Mouse (Mus musculus): ENCODE data around the gene Olfr1247. TPM values are rescaled to one million over a fixed set of nuclear protein-coding genes. Genes with fewer than 3 reads are reported as not detected.
"Not testable (repeated sequence)": the region's sequence is repeated elsewhere in the genome, so short reads cannot be mapped to it uniquely, and the experiment has no call there.

Gene Olfr1247
- not detected in 2 replicates for polyA plus RNA-seq (2015; fragmentation: Nextera tagmentation; extraction: Ambion mirVana)

DNA sequence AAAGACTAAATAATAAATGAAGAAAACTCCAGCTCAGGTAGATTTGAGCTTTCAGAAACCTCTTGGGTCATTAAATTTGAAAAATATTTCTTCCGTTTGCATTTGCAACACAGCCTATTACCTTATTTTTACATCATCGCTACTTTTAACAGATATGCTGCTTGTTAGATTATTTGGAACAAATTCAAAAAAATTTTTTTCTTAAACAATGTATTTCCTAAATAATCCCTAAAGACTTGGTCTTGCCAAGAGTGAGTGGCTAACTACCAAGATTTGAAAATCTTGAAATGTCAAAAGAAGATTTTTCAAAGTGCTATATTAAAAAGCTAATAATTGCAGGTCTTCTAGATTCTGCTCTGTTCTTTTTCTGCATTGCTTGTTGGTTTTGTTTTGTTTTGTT is at the start of gene Olfr1247:
Gene Olfr1247, minus strand, starts transcription at position 101 of the 400 bp plus-strand sequence.
- ATAC-seq (ENCODE audit: insufficient number of reproducible peaks, low FRiP score, low TSS enrichment, low read depth): no peak
- no peaks in the 10 kb centered on the region for H3K27me3 ChIP-seq
- H3K4me3 ChIP-seq: no peak within 1 kb of the TSS
- H3K9me3 ChIP-seq: no peaks in the 10 kb centered on the region
- no peak within 1 kb of the TSS for H3K9ac ChIP-seq
- H3K4me2 ChIP-seq: no peak within 1 kb of the TSS
- H3K4me1 ChIP-seq: no peaks in the 10 kb centered on the region
- no peak within 1 kb of the TSS for H3K27ac ChIP-seq
- WGBS: 84% methylated on average over 2 of the region's 2 CpGs
- no peaks in the 10 kb centered on the region for H3K36me3 ChIP-seq

DNA sequence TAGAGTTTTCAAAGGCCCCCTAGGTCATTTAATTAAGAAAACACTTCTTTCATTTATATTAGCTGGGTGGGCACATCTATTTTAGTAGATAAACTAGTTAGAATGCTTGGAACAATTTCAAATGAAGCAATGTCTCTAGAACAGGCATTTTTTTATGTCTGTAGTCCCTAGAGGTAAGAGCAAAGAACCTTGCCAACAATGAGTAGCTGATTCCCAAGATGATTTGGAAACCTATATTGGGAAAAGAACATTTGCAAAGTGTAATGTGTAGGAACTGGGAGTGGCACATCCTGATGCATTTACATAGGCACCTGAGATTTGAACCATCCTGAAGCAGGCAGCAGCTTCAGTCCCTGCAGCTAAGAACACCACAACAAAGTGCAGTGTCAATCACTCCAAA is 47.4 kb upstream of the Olfr1247 start, which contains the start of gene Olfr1250:
Gene Olfr1250, minus strand, starts transcription at position 101 of the 400 bp plus-strand sequence.
- no peak within 1 kb of the TSS for H3K4me2 ChIP-seq
- H3K9me3 ChIP-seq: no peaks in the 10 kb centered on the region
- H3K4me1 ChIP-seq: no peaks in the 10 kb centered on the region
- no peaks in the 10 kb centered on the region for H3K36me3 ChIP-seq
- no peak for ATAC-seq (ENCODE audit: insufficient number of reproducible peaks, low FRiP score, low TSS enrichment, low read depth)
- H3K9ac ChIP-seq: no peak within 1 kb of the TSS
- no peak within 1 kb of the TSS for H3K4me3 ChIP-seq
- no peaks in the 10 kb centered on the region for H3K27me3 ChIP-seq
- no peak within 1 kb of the TSS for H3K27ac ChIP-seq

DNA sequence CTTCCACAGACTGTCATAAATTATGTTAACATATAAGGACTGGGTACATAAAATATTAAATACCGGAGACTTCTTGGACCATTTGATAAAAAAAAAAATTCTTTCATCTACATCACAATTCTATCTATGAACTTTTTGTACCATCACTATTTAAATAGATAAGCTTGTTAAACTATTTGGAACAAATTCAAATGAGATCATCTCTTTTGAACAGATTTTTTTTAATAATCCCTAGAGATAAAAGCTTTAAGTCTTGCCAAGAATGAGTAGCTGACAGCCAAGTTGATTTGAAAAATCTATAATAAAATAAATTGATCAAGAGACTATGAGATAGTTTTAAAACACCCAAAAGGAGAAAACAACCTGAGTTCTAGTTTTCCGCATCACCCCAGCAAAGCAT is 21.0 kb upstream of the Olfr1247 start, which contains the start of gene Olfr1249:
Gene Olfr1249, minus strand, starts transcription at position 101 of the 400 bp plus-strand sequence.
- no peak within 1 kb of the TSS for H3K9ac ChIP-seq
- H3K4me1 ChIP-seq: no peaks in the 10 kb centered on the region
- no peak within 1 kb of the TSS for H3K27ac ChIP-seq
- no peaks in the 10 kb centered on the region for H3K9me3 ChIP-seq
- H3K36me3 ChIP-seq: no peaks in the 10 kb centered on the region
- no peak for ATAC-seq (ENCODE audit: insufficient number of reproducible peaks, low FRiP score, low TSS enrichment, low read depth)
- no peak within 1 kb of the TSS for H3K4me2 ChIP-seq
- no peaks in the 10 kb centered on the region for H3K27me3 ChIP-seq
- H3K4me3 ChIP-seq: no peak within 1 kb of the TSS
- WGBS: 86% methylated on average over 2 of the region's 2 CpGs

DNA sequence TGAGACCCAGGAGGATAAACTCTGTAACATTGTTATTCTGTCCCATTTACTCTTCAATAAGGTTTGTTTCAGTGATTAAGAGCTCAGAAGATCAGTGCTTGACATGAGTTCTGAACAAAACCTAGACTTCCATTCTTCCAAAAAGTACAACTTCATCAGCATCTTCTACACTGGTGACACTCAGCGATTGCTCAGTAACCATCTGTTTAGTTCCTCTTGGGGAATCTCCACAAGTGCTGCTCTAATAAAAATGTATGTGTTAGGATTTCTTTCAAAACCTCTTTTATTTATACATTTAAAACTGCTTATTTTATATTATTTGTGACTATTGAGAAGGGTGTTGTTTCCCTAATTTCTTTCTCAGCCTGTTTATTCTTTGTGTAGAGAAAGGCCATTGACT is 4.2 kb upstream of the Olfr1247 start, which contains the start of gene Olfr1248:
Gene Olfr1248, minus strand, starts transcription at position 101 of the 400 bp plus-strand sequence.
- 85% methylated on average over 1 of the region's 1 CpGs for WGBS
- ATAC-seq (ENCODE audit: insufficient number of reproducible peaks, low FRiP score, low TSS enrichment, low read depth); H3K4me2 ChIP-seq; H3K27ac ChIP-seq; H3K4me1 ChIP-seq; H3K36me3 ChIP-seq; H3K9ac ChIP-seq; H3K9me3 ChIP-seq; H3K27me3 ChIP-seq; H3K4me3 ChIP-seq: not testable (repeated sequence)

DNA sequence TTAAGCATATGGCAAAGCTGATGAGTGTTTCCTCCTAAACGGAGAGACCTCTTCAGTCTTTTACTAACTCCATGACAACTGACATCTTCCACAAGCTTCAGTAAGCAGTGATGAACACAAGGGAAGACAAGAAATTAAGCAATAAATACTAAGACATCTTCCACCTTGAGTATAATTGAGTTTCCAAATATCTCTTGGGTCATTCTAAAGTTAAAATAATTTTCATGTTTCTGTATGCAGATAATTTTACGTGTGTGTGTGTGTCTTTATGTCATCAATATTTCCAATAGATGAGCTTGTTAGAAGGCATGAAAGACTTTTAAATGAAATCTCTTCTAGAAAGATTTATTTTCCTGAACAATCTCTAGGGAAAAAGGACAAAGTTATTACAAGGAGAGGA is 20.9 kb downstream of the Olfr1247 start, which contains the start of gene Olfr1246:
Gene Olfr1246, minus strand, starts transcription at position 101 of the 400 bp plus-strand sequence.
- Histone ChIP-seq H3K27ac (no peak within 1 kb of the TSS), H3K9me3 (no peaks in the 10 kb centered on the region), H3K27me3 (no peaks in the 10 kb centered on the region), H3K36me3 (no peaks in the 10 kb centered on the region), H3K4me3 (no peak within 1 kb of the TSS), H3K9ac (no peak within 1 kb of the TSS), H3K4me1 (no peaks in the 10 kb centered on the region), H3K4me2 (no peak within 1 kb of the TSS)
- no peak for ATAC-seq (ENCODE audit: insufficient number of reproducible peaks, low FRiP score, low TSS enrichment, low read depth)
- 78% methylated on average over 2 of the region's 2 CpGs for WGBS

DNA sequence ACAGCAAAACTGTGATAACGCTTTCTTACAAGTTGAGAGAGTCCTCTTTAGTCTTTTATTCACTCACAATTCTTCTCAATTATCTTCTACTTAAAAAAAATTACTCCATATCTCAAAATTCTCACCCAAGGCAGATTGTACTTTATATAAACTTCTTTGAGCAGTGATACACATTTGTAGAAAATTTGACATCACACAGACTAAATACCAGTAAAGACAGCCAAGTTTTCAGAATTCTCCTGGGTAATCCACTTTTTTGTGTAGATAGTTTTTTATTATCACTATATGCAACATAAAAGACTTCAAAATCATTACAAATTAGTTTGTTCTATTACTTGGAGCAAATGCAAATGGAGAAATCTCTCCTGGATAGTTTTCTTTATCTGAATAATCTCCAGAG is 35.6 kb downstream of the Olfr1247 start, which contains the start of gene Olfr1245:
Gene Olfr1245, minus strand, starts transcription at position 101 of the 400 bp plus-strand sequence.
- Histone ChIP-seq H3K27ac (no peak within 1 kb of the TSS), H3K36me3 (no peaks in the 10 kb centered on the region), H3K4me1 (no peaks in the 10 kb centered on the region), H3K9me3 (no peaks in the 10 kb centered on the region), H3K4me2 (no peak within 1 kb of the TSS), H3K27me3 (no peaks in the 10 kb centered on the region), H3K9ac (no peak within 1 kb of the TSS), H3K4me3 (no peak within 1 kb of the TSS)
- no peak for ATAC-seq (ENCODE audit: insufficient number of reproducible peaks, low FRiP score, low TSS enrichment, low read depth)
- 80% methylated on average over 1 of the region's 1 CpGs for WGBS

DNA sequence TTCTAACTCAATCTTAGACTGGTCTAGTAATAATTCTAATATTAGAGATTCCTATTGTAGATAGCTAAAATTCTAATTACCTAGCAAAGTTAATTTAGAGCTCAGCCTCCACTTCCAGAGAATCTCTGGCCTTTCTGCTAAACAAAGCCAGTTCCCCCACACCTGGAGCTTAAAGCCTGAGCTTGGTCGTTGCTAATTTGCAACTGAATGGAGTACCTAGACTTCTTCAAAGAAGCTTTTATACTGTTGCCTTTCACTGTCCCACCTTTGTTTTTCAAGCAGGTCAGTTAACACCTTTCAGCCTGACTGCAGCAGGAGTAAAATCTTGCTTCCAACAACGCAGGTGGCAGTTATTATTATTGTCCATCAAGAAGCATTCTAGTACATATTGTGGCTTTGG is 51.2 kb downstream of the Olfr1247 start:
- not testable (repeated sequence) for H3K27me3 ChIP-seq; ATAC-seq (ENCODE audit: insufficient number of reproducible peaks, low FRiP score, low TSS enrichment, low read depth); H3K4me3 ChIP-seq; H3K9ac ChIP-seq; H3K4me1 ChIP-seq; H3K4me2 ChIP-seq; H3K36me3 ChIP-seq; H3K9me3 ChIP-seq; H3K27ac ChIP-seq
- WGBS: 65% methylated on average over 2 of the region's 2 CpGs

Other genes with a start within 250 kb of the Olfr1247 start
- gene Olfr1234, start 249.3 kb downstream of the Olfr1247 start, polyA plus RNA-seq (2015; fragmentation: Nextera tagmentation; extraction: Ambion mirVana): not detected in 2 replicates
- gene Olfr1238, start 204.5 kb downstream of the Olfr1247 start, polyA plus RNA-seq (2015; fragmentation: Nextera tagmentation; extraction: Ambion mirVana): not detected in 2 replicates
- not detected in 2 replicates for gene Olfr1239, start 193.7 kb downstream of the Olfr1247 start, polyA plus RNA-seq (2015; fragmentation: Nextera tagmentation; extraction: Ambion mirVana)
- gene Olfr1240, start 171.1 kb downstream of the Olfr1247 start, polyA plus RNA-seq (2015; fragmentation: Nextera tagmentation; extraction: Ambion mirVana): not detected in 2 replicates
- gene Olfr1241, start 127.0 kb downstream of the Olfr1247 start, polyA plus RNA-seq (2015; fragmentation: Nextera tagmentation; extraction: Ambion mirVana): not detected in 2 replicates
- gene Olfr1242, start 115.8 kb downstream of the Olfr1247 start, polyA plus RNA-seq (2015; fragmentation: Nextera tagmentation; extraction: Ambion mirVana): not detected in 2 replicates
- gene Olfr1243, start 82.6 kb downstream of the Olfr1247 start, polyA plus RNA-seq (2015; fragmentation: Nextera tagmentation; extraction: Ambion mirVana): not detected in 2 replicates
- not detected in 2 replicates for gene Olfr1245, start 35.7 kb downstream of the Olfr1247 start, polyA plus RNA-seq (2015; fragmentation: Nextera tagmentation; extraction: Ambion mirVana)
- gene Olfr1246, start 21.0 kb downstream of the Olfr1247 start, polyA plus RNA-seq (2015; fragmentation: Nextera tagmentation; extraction: Ambion mirVana): not detected in 2 replicates
- not detected in 2 replicates for gene Olfr1248, start 4.1 kb upstream of the Olfr1247 start, polyA plus RNA-seq (2015; fragmentation: Nextera tagmentation; extraction: Ambion mirVana)
- not detected in 2 replicates for gene Olfr1249, start 20.9 kb upstream of the Olfr1247 start, polyA plus RNA-seq (2015; fragmentation: Nextera tagmentation; extraction: Ambion mirVana)
- gene Olfr1250, start 47.3 kb upstream of the Olfr1247 start, polyA plus RNA-seq (2015; fragmentation: Nextera tagmentation; extraction: Ambion mirVana): not detected in 2 replicates
- not detected in 2 replicates for gene Olfr1251, start 57.8 kb upstream of the Olfr1247 start, polyA plus RNA-seq (2015; fragmentation: Nextera tagmentation; extraction: Ambion mirVana)
- not detected in 2 replicates for gene Olfr1252, start 110.9 kb upstream of the Olfr1247 start, polyA plus RNA-seq (2015; fragmentation: Nextera tagmentation; extraction: Ambion mirVana)
- gene Olfr1253, start 143.0 kb upstream of the Olfr1247 start, polyA plus RNA-seq (2015; fragmentation: Nextera tagmentation; extraction: Ambion mirVana): not detected in 2 replicates
- not detected in 2 replicates for gene Olfr1254, start 179.5 kb upstream of the Olfr1247 start, polyA plus RNA-seq (2015; fragmentation: Nextera tagmentation; extraction: Ambion mirVana)
- not detected in 2 replicates for gene Olfr1255, start 197.9 kb upstream of the Olfr1247 start, polyA plus RNA-seq (2015; fragmentation: Nextera tagmentation; extraction: Ambion mirVana)
- not detected in 2 replicates for gene Olfr1256, start 227.4 kb upstream of the Olfr1247 start, polyA plus RNA-seq (2015; fragmentation: Nextera tagmentation; extraction: Ambion mirVana)
- not detected in 2 replicates for gene Olfr48, start 234.1 kb upstream of the Olfr1247 start, polyA plus RNA-seq (2015; fragmentation: Nextera tagmentation; extraction: Ambion mirVana)

All from limb, embryonic 15.5 days (tissue).